22 mouse cellular contexts compared by ENCODE assay signal in genomic region chr2:91485256-91485655, GRCm38 (mm10). TPM values are rescaled to one million over a fixed set of nuclear protein-coding genes. Genes with fewer than 3 reads are reported as not detected.
DNase-seq lines count a peak whose midpoint lies in the region; ATAC-seq and TF ChIP-seq lines count a peak whose summit lies in the region.
"Had no signal": no experiment of that assay in that cellular context is flagged by ENCODE, and none has a peak within 500 bp of the region (broad histone marks: within the 10 kb centered on the region; RNA-seq: fewer than 3 reads in every experiment).

No protein-coding gene starts in this region.

- no peak overlapping the region for H3K4me3 ChIP-seq in kidney, embryonic 16.5 days (ENCODE audit: low read length)
- peak overlapping the region; percentile 37 for H3K4me3 ChIP-seq in bone marrow macrophage, adult 2 months (ENCODE audit: insufficient read depth, low read length)
- H3K4me3 ChIP-seq in intestine, embryonic 15.5 days (replicated peaks): no peak overlapping the region
- H3K4me3 ChIP-seq: embryonic facial prominence, embryonic 15.5 days; erythroblast, embryonic 14.5 days; forebrain, embryonic 15.5 days; heart, embryonic 15.5 days; hindbrain, embryonic 10.5 days had no signal

- no peaks in the 10 kb centered on the region for H3K9me3 ChIP-seq in kidney, embryonic 16.5 days (ENCODE audit: low read length)
- H3K9me3 ChIP-seq in intestine, embryonic 15.5 days: no peaks in the 10 kb centered on the region
- H3K9me3 ChIP-seq: embryonic facial prominence, embryonic 15.5 days; forebrain, embryonic 15.5 days; heart, embryonic 15.5 days; hindbrain, embryonic 10.5 days had no signal

- H3K4me1 ChIP-seq in kidney, embryonic 16.5 days (ENCODE audit: insufficient read depth, low read length): no peaks in the 10 kb centered on the region
- peaks cover 17% of the 10 kb centered on the region for H3K4me1 ChIP-seq in bone marrow macrophage, adult 2 months (ENCODE audit: control insufficient read depth, insufficient read depth, low read length)
- H3K4me1 ChIP-seq in intestine, embryonic 15.5 days (replicated peaks): no peaks in the 10 kb centered on the region
- H3K4me1 ChIP-seq: embryonic facial prominence, embryonic 15.5 days; forebrain, embryonic 15.5 days; heart, embryonic 15.5 days; hindbrain, embryonic 10.5 days had no signal

- peaks cover 56% of the 10 kb centered on the region for H3K36me3 ChIP-seq in kidney, embryonic 16.5 days (ENCODE audit: insufficient read depth, low read length)
- H3K36me3 ChIP-seq in intestine, embryonic 15.5 days: peaks cover 20% of the 10 kb centered on the region

- 84% methylated on average over 6 of the region's 6 CpGs for WGBS in kidney, embryonic 16.5 days
- 77% methylated on average over 6 of the region's 6 CpGs for WGBS in intestine, embryonic 15.5 days

- no peak overlapping the region for H3K9ac ChIP-seq in kidney, embryonic 16.5 days (replicated peaks; ENCODE audit: low read length)
- H3K9ac ChIP-seq in intestine, embryonic 15.5 days: no peak overlapping the region
- H3K9ac ChIP-seq: embryonic facial prominence, embryonic 15.5 days; forebrain, embryonic 15.5 days; heart, embryonic 15.5 days; hindbrain, embryonic 14.5 days had no signal

- no peak for TF ChIP-seq CTCF in bone marrow macrophage, adult 2 months (IDR thresholded peaks at IDR 0.05; ENCODE audit: low read depth, low read length)

- H3K27ac ChIP-seq in kidney, embryonic 16.5 days (ENCODE audit: low read length): no peak overlapping the region
- peak overlapping the region; percentile 87 for H3K27ac ChIP-seq in bone marrow macrophage, adult 2 months (ENCODE audit: insufficient read depth, low read depth, low read length)
- H3K27ac ChIP-seq in intestine, embryonic 15.5 days: no peak overlapping the region
- H3K27ac ChIP-seq: embryonic facial prominence, embryonic 15.5 days; forebrain, embryonic 15.5 days; heart, embryonic 15.5 days; hindbrain, embryonic 10.5 days; hindbrain, embryonic 14.5 days had no signal

- ATAC-seq in kidney, embryonic 16.5 days (ENCODE audit: low FRiP score, low TSS enrichment): no peak
- ATAC-seq in intestine, embryonic 15.5 days: peak; percentile 44; the same call in 1 of the 2 replicates
- ATAC-seq: forebrain, embryonic 15.5 days had no signal

- no peak for TF ChIP-seq POLR2A in bone marrow macrophage, adult 2 months (IDR thresholded peaks at IDR 0.05; ENCODE audit: borderline replicate concordance, low read depth, low read length)

- no peaks in the 10 kb centered on the region for H3K27me3 ChIP-seq in kidney, embryonic 16.5 days (ENCODE audit: insufficient read depth, low read length)
- no peaks in the 10 kb centered on the region for H3K27me3 ChIP-seq in intestine, embryonic 15.5 days (replicated peaks)
- H3K27me3 ChIP-seq: embryonic facial prominence, embryonic 15.5 days; forebrain, embryonic 15.5 days; heart, embryonic 15.5 days had no signal

- H3K4me2 ChIP-seq in kidney, embryonic 16.5 days (replicated peaks; ENCODE audit: low read depth, low read length): no peak overlapping the region
- no peak overlapping the region for H3K4me2 ChIP-seq in intestine, embryonic 15.5 days (replicated peaks)
- H3K4me2 ChIP-seq: embryonic facial prominence, embryonic 15.5 days; forebrain, embryonic 15.5 days; heart, embryonic 11.5 days; heart, embryonic 15.5 days; hindbrain, embryonic 14.5 days had no signal

- DNase-seq in kidney, adult 9 months: peak; percentile 24
- peak; percentile 42 for DNase-seq in yolk sac, embryonic 10.5 days (ENCODE audit: low spot score)
- no peak for DNase-seq in frontal cortex, postnatal 14 days (ENCODE audit: low spot score in 2 of 2)
- DNase-seq: adrenal gland, adult 2 months; adrenal gland, postnatal 36 days; cerebellum, adult 11 months; cerebellum, adult 8-10 months; cerebellum, postnatal 14 days; embryo, embryonic 11 days; gastrocnemius, postnatal 10 days; heart, adult 18-20 months; heart, postnatal 14 days had no signal

RNA-seq across cellular contexts. Expression of gene Lrp4, which starts 27.9 kb away (rescaled TPM):
- 7.6 and 9.0 TPM in 2 replicates for polyA plus RNA-seq in kidney, embryonic 16.5 days (2015; fragmentation: Nextera tagmentation; extraction: Ambion mirVana)
- 3.4 and 3.8 TPM in 2 replicates for polyA plus RNA-seq in bone marrow macrophage, adult 2 months (2012; ENCODE audit: insufficient read depth, insufficient read length, missing spikeins)
- polyA plus RNA-seq in intestine, embryonic 15.5 days (2015; fragmentation: Nextera tagmentation; extraction: Ambion mirVana): 8.7 and 9.2 TPM in 2 replicates
- polyA plus RNA-seq: erythroblast, embryonic 14.5 days had no signal

RNA-seq across cellular contexts. Expression of gene 1110051M20Rik, which starts 40.8 kb away (rescaled TPM):
- polyA plus RNA-seq in kidney, embryonic 16.5 days (2015; fragmentation: Nextera tagmentation; extraction: Ambion mirVana): 66.9 and 68.9 TPM in 2 replicates
- 8.1 and 14.2 TPM in 2 replicates for polyA plus RNA-seq in bone marrow macrophage, adult 2 months (2012; ENCODE audit: insufficient read depth, insufficient read length, missing spikeins)
- polyA plus RNA-seq in intestine, embryonic 15.5 days (2015; fragmentation: Nextera tagmentation; extraction: Ambion mirVana): 36.3 and 38.6 TPM in 2 replicates

RNA-seq across cellular contexts. Expression of gene Ckap5, which starts 41.3 kb away (rescaled TPM):
- 63.7 and 70.3 TPM in 2 replicates for polyA plus RNA-seq in kidney, embryonic 16.5 days (2015; fragmentation: Nextera tagmentation; extraction: Ambion mirVana)
- 31.8 and 40.1 TPM in 2 replicates for polyA plus RNA-seq in bone marrow macrophage, adult 2 months (2012; ENCODE audit: insufficient read depth, insufficient read length, missing spikeins)
- polyA plus RNA-seq in intestine, embryonic 15.5 days (2015; fragmentation: Nextera tagmentation; extraction: Ambion mirVana): 68.7 and 81.2 TPM in 2 replicates

Comparison
In these comparisons a context has a peak if more than half of its experiments do, and no peak if none do; other contexts are left out.
1. DNase-seq: peak in kidney, adult 9 months (single experiment) and yolk sac, embryonic 10.5 days (single experiment); none in frontal cortex, postnatal 14 days (0 of 2).